Mouse (Mus musculus): ENCODE results near the gene Stat6.
"Not testable (repeated sequence)": the region's sequence is repeated elsewhere in the genome, so short reads cannot be mapped to it uniquely, and the experiment has no call there.

Gene Stat6

DNA sequence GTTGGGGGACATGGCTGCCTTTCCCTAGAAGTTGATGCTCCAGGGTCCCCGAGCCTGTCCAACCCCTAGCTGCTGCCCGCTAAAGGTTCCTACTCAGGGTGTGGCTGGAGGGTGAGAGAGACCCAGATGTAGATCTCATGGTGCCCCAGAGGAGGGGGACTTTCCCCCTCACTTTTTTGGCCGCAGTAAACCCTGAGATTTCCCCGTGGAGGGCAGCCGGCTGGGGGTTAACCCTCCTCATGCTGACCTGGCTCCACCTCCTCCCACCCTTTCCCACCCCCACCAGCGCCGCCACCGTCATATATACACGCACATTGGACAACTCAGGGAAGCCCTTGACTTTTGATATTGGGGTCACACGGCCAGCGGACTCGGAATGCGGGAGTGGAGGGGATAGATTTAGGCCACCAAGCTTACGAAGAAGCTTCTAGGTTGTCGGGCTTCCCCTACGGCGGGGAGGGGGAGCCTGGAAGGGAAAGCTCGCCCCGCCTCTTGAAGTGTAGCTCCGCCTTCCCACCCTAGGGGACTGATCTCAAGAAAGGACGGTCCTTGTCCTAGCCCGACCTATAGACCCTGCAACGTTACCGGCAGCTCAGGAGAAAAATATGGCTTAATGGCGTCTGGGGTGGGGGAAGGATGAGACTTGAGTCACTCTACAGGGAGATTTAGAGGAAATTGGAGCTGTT, 910 bp downstream of the Stat6 start:
- in situ Hi-C loops (cut with MboI; ENCODE audit: low sequenced_read_pairs), result no loop called here

DNA sequence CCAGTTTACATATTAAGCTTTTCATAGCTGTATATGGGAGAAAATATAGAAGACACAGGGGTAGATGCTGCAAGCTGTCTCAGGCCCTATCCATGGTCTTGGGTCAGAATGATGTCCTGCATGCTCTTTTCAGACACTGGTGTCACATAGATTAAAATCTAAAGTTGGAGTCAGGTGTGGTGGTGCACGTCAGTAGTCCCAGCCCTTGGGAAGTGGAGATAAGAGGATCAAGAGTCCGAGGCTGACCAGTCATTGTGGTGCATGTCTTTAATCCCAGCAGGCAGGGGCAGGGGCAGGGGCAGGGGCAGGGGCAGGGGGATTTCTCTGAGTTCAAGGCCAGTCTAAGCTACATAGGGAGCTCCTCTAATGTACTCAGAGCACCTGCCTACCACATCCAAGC, 3.0 kb downstream of the Stat6 start:
- in situ Hi-C loops (cut with MboI; ENCODE audit: low sequenced_read_pairs), result no loop called here

- in situ Hi-C loops (cut with MboI; ENCODE audit: low sequenced_read_pairs), result no loop called here
Observed at GRCm38 (mm10) chr10:127652906-127653638, 10.3 kb downstream of the Stat6 start.

GRCm38 (mm10) chr10:127654970-127655579, 12.3 kb downstream of the Stat6 start:
- in situ Hi-C loops (cut with MboI; ENCODE audit: low sequenced_read_pairs), result no loop called here

- in situ Hi-C loops (cut with MboI; ENCODE audit: low sequenced_read_pairs), result not testable (repeated sequence)
Observed at GRCm38 (mm10) chr10:127657617-127658016, 14.8 kb downstream of the Stat6 start.

- in situ Hi-C loops (cut with MboI; ENCODE audit: low sequenced_read_pairs), result no loop called here
Observed at GRCm38 (mm10) chr10:127658076-127658475, 15.3 kb downstream of the Stat6 start.

DNA sequence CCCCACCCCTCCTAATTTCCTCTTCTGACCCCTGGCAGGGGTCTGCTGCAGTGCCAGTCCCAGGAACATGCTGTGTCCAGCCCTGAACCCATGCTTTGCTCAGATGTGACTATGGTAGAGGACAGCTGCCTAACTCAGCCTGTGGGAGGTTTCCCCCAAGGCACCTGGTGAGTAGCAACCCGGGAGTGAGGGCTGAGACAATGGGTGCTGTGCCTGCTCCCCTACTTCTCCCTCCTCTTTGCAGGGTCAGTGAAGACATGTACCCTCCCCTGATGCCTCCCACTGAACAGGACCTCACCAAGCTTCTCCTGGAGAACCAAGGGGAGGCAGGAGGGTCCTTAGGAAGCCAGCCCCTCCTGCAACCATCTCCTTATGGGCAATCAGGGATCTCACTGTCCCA, 16.8 kb downstream of the Stat6 start:
- in situ Hi-C loops (cut with MboI; ENCODE audit: low sequenced_read_pairs), result no loop called here

DNA sequence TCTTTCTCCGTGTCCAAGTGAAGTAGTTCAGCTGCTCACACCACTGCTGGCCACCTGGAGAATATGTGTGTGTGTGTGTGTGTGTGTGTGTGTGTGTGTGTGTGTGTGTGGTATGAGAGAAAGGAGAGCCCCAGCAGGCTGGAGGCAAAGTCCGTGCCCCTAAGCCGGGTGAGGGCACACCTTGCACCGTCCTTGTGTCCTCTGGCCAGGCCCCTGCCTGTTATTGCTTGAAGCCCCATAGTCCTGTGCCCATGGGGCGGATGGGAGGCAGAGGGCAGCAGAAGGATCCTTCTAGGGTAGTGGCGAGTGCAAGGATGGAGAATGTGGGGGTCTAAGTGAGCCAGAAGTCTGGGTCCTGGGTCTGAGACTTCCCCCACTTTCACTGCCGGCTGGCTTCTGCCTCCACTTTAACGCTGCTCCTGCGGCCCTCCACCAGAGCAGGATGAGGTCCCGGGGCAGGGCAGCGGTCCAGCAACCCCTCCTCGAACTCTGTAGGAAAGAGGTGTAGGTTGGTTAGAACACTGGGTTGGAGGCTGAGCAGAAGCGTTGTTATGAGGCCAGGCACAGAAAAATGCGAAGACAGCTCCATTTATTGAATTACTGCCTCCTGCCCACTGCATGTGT, 18.6 kb downstream of the Stat6 start:
- in situ Hi-C loops (cut with MboI; ENCODE audit: low sequenced_read_pairs), result no loop called here

GRCm38 (mm10) chr10:127661915-127662663, 19.3 kb downstream of the Stat6 start:
- in situ Hi-C loops (cut with MboI; ENCODE audit: low sequenced_read_pairs), result no loop called here

DNA sequence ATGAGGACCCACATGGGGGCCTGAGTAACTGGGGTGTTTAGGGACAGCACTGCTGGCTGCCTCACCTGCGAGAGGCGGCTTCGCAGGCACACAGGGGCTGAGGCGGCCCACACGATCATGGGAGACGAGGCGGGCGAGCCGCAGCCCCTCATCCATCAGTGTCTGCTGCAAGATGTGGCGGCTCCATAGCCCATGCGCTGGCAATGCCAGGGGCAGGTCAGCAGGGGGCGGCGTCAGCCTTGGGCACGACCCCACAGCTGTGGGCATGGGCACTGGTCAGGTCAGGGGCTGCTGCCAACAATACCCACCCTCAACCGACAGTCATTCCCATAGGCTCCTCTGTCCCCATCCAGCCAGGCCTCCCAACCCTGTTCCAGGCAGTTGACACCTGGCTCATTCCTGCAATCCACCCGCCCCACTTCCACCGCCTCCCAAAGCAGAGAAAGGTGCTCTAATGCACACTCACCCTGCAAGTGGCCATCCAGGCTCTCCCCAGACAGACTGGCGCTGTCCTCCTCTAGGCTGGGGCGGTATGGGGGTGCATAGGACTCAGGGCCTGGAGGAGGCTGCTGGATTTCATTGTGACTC, 20.0 kb downstream of the Stat6 start:
- in situ Hi-C loops (cut with MboI; ENCODE audit: low sequenced_read_pairs), result no loop called here

- in situ Hi-C loops (cut with MboI; ENCODE audit: low sequenced_read_pairs), result no loop called here
Observed at GRCm38 (mm10) chr10:127663590-127663989, 20.8 kb downstream of the Stat6 start.

DNA sequence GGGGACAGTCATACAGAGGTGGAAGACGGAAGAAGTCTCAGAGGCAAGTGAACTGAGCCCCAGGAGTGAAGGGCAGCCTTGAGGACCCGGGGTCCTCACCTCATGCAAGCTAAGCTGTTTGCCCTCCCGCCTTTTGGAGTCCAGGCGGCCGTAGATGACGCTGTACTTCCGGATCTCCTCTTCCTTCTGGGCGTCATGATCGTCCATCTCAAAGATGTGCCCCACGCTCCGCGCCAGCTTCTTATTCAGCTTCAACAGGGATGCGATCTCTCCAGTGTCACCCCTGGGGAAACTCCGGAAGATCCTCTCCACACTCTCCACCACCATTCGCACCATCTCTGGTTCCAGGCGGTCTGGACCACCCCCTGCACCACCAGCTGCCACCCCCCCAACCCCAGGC, 21.4 kb downstream of the Stat6 start:
- in situ Hi-C loops (cut with MboI; ENCODE audit: low sequenced_read_pairs), result no loop called here

- in situ Hi-C loops (cut with MboI; ENCODE audit: low sequenced_read_pairs), result no loop called here
Observed at GRCm38 (mm10) chr10:127664891-127665290, 22.1 kb downstream of the Stat6 start.

DNA sequence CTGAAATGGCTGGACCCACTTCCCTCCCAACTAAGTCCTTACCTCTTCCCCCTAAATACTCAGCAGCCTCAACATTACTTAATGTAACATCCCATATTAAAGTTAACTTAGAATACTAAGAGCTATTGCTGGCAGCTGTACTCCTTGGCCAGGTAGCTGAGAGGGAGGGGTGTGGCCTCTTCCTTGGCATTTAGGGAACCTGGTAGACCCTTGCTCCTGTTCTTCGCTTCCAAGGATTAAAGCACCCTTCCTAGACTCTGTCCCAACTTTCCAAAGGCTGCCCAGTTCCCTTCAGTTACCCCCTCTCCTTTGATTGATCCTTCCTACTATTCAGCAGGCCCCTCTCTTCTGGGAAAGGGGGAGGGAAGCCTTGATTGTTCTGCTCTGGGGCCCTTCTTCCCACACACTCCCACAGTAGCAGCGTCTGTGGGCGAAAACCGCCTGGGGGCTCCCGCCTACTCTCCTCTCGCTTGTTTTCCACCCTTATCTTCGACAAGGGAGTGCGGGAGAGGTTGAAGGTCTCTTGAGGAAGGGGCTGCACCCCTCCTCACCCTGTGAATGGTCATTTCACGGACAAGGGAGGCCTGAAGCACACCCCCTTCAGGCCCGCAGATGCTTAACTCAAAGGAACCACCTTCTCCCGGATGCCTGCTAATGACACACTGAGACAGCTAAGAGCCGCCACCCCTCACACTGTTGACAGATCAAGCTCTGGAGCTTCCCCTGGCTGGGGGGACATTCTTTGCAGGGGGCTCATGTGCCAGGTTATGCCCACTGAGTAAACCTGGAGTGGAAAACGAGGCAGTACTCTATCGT, 22.8 kb downstream of the Stat6 start:
- in situ Hi-C loops (cut with MboI; ENCODE audit: low sequenced_read_pairs), result no loop called here

DNA sequence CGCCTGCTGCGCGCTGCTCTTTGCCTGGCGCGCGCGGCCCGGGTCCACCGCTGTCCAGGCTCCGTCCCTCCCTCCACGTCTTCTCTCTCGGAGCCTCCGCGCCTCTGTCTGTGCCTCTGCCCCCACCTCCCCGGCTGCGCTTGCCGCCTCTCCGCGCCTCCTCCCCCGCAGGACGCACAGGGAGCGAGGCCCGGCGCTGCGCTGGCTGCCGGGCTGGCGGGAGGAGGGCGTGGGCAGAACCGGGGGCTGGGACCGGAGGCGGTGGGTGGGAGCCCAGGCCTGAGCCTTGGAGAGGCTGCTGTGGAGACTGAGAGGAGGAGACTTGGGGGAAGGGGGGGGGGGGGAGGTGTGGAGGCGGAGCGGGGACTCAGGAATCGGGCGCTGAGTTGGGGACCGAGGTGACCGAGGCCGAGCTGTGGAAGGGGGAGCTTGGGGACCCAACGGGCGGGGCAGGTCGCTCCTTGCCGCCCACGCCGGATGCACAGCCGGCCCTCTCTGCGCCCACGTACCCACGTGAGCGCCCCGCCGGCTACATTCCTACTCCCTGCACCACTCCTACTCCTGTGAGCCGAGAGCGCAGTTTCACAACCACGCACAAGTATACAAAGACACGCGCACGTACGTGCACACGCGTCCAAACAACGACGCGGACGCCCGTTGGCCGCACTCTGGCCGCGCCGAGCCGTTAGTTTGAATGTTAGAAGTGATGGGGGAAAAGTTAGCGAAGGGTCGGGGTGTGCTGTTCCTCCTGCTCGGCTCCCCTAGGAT, 23.9 kb downstream of the Stat6 start, which contains the start of gene Nemp1:
TSS of gene Nemp1 (plus strand) at position 401 of the 768 bp plus-strand sequence.
- in situ Hi-C loops (cut with MboI; ENCODE audit: low sequenced_read_pairs), result no loop called here

DNA sequence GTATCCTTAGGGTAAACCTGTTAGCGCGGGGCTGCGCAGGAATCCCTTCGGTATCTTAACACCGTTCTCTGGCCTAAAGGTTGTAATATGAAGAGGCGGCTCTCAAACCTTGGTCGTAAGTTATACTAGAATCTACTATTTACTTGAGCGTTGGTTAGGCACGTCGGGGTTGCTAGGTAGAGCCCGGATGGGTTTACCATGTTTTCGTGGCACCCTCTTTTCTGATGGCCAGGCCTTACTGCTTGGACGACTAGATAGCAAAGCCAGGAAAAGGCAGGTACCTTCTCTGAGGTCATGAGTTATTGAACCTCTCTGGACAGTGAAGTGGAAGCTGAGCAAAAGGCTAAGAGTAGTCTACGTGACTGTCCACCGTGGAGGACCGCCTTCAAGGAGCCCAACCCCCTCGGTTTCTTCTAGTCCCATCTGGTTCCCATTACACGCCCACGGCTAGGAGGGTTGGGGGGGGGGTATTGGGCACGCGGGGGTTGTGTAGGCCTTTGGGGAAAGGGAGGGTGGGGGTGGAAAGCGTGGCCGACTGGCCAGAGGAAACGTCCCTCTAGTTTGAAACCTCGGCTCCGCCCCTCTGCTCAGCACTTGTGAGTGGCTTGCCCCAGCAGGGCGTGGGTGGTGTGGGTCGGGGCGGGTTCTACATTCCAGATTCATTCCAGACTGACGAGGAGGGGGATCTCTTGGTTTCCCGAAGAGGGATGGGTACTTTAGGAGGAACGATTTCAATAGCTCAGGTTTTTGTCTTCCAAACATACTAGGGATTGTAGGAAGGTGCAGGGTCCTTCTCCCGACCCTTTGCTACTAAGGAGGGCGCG, 24.7 kb downstream of the Stat6 start:
- in situ Hi-C loops (cut with MboI; ENCODE audit: low sequenced_read_pairs), result no loop called here

DNA sequence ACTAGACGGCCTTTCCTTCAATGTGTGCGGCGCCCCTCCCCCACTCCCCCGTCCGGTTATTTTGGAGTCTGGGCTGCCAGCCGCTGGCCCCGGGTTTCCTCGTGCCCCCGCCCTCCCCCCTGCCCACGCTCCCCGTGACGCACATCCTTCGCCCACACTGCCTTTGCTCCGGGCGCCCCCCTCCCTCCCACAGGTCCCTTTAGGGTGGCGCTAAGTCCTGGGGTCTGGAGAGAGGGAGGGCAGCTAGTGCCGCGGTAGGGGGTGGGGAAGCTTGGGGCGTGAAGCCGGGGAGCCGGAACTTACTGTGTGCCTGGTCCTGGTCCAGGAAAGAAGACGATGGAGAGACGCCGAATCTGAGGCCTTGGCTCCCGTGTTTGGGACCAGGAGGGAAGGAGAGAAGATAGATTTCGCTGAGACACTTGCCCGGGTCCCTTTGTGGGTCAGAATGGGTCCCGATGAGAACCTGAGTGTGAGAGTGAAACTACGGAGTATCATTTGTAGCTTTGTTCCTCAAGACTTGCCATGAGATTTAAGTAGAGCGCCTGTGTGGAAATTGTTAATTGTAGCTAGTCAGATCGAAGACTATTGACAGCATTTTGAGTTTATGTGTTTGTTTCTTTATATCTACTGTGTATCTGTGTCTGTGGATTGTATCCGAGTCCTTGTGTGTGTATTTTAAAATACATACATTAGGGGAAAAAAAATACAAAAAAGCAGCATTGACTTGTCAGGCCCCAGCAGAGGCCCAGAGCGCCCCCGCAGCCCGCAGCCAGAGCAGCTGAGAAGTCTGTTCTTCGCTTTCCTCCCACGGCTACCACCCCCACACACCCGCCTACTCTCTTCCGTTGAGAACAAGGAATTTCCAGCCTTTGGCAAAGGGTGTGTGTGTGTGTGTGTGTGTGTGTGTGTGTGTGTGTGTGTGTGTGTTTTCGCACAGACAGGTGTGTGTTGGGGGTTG, 25.6 kb downstream of the Stat6 start, which contains the start of gene Nab2:
TSS of gene Nab2 (minus strand) at position 476 of the 958 bp plus-strand sequence.
- in situ Hi-C loops (cut with MboI; ENCODE audit: low sequenced_read_pairs), result no loop called here
